Mouse (Mus musculus): Measurements from ENCODE around the gene Nfia.

- TF ChIP-seq CTCF (IDR thresholded peaks at IDR 0.05; ENCODE audit: control insufficient read depth, insufficient read depth, insufficient replicate concordance, low read depth, low read length) (no peak), POLR2A (IDR thresholded peaks at IDR 0.05; ENCODE audit: control insufficient read depth, low read depth, low read length) (no peak)
Measured at GRCm38 (mm10) chr4:98105971-98106370, 333.4 kb downstream of the Nfia start.
